Mouse (Mus musculus): ENCODE measurements around the gene Gm49630. TPM values are rescaled to one million over a fixed set of nuclear protein-coding genes. Genes with fewer than 3 reads are reported as not detected.
"Not testable (repeated sequence)": the region's sequence is repeated elsewhere in the genome, so short reads cannot be mapped to it uniquely, and the experiment has no call there.

Gm49630 gene
- total RNA-seq, 2 experiments from 2014 or later: not detected

GRCm38 (mm10) chr17:7376951-7377700 lies 5.3 kb upstream of the Gm49630 start:
- intact Hi-C loops (cut with DNase I); DNase-seq: not testable (repeated sequence)

- DNase-seq; intact Hi-C loops (cut with DNase I): not testable (repeated sequence)
Measured at GRCm38 (mm10) chr17:7369401-7369800, 2.4 kb downstream of the Gm49630 start.

- DNase-seq; intact Hi-C loops (cut with DNase I): not testable (repeated sequence)
Measured at GRCm38 (mm10) chr17:7366676-7367374, 5.0 kb downstream of the Gm49630 start.

GRCm38 (mm10) chr17:7366265-7366664 lies 5.5 kb downstream of the Gm49630 start:
- DNase-seq; intact Hi-C loops (cut with DNase I): not testable (repeated sequence)

- not testable (repeated sequence) for DNase-seq
Measured at GRCm38 (mm10) chr17:7365615-7366014, 6.2 kb downstream of the Gm49630 start.

GRCm38 (mm10) chr17:7360749-7361465 lies 10.9 kb downstream of the Gm49630 start:
- DNase-seq; intact Hi-C loops (cut with DNase I): not testable (repeated sequence)

More at GRCm38 (mm10) chr17:7365615-7366014, 6.2 kb downstream of the Gm49630 start:
- intact Hi-C loops (cut with DNase I): not testable (repeated sequence)

- DNase-seq; intact Hi-C loops (cut with DNase I): not testable (repeated sequence)
Measured at GRCm38 (mm10) chr17:7359806-7360205, 12.0 kb downstream of the Gm49630 start.

GRCm38 (mm10) chr17:7352596-7352995 lies 19.2 kb downstream of the Gm49630 start, which contains the start of gene Ttll2:
TSS of gene Ttll2 (minus strand) at chr17:7352696.
- intact Hi-C loops (cut with DNase I); DNase-seq: not testable (repeated sequence)

GRCm38 (mm10) chr17:7348765-7349164 lies 23.0 kb downstream of the Gm49630 start:
- DNase-seq; intact Hi-C loops (cut with DNase I): not testable (repeated sequence)

- DNase-seq; intact Hi-C loops (cut with DNase I): not testable (repeated sequence)
Measured at GRCm38 (mm10) chr17:7337381-7337780, 34.4 kb downstream of the Gm49630 start.

- DNase-seq; intact Hi-C loops (cut with DNase I): not testable (repeated sequence)
Measured at GRCm38 (mm10) chr17:7332745-7333144, 39.0 kb downstream of the Gm49630 start.

GRCm38 (mm10) chr17:7326415-7326814 lies 45.4 kb downstream of the Gm49630 start:
- DNase-seq; intact Hi-C loops (cut with DNase I): not testable (repeated sequence)

- intact Hi-C loops (cut with DNase I); DNase-seq: not testable (repeated sequence)
Measured at GRCm38 (mm10) chr17:7324346-7324745, 47.4 kb downstream of the Gm49630 start, which contains the start of gene Tcp10a. TSS of gene Tcp10a (plus strand) at chr17:7324646.

GRCm38 (mm10) chr17:7319789-7320188 lies 52.0 kb downstream of the Gm49630 start:
- DNase-seq; intact Hi-C loops (cut with DNase I): not testable (repeated sequence)

GRCm38 (mm10) chr17:7315693-7316382 lies 55.9 kb downstream of the Gm49630 start:
- intact Hi-C loops (cut with DNase I); DNase-seq: not testable (repeated sequence)

GRCm38 (mm10) chr17:7306278-7307196 lies 65.2 kb downstream of the Gm49630 start:
- DNase-seq; intact Hi-C loops (cut with DNase I): not testable (repeated sequence)

Data from gastrocnemius, postnatal 36 days (tissue).